Mouse (Mus musculus) heart, postnatal 0 days (tissue): ENCODE data around the gene Ylpm1. TPM values are rescaled to one million over a fixed set of nuclear protein-coding genes. Genes with fewer than 3 reads are reported as not detected.
A peak's percentile ranks its signal among the peaks of the same experiment; 100 is the strongest.

Source experiments
- ATAC-seq: fragments of 200-750 bp; cut with Nextera tagmentation; 2 replicates; pipeline ENCODE4 v1.8.0; 2017; ENCODE audit warnings: low read depth, moderate number of reproducible peaks, moderate library complexity; ENCODE audit not compliant: insufficient read depth
- DNase-seq: peaks from one replicate; pipeline ENCODE4 v3.0.0-alpha.2; 2016; ENCODE audit warnings: low spot score
- H3K27ac ChIP-seq: fragments of 300-500 bp; sonication (generic); 2 replicates; pipeline ENCODE4 v1.5.1; 2014; ENCODE audit warnings: low read depth, mild to moderate bottlenecking
- H3K27me3 ChIP-seq: fragments of 300-500 bp; sonication (generic); 2 replicates; pipeline ENCODE4 v1.6.1; 2014; ENCODE audit warnings: low read length, mixed read lengths; ENCODE audit not compliant: control insufficient read depth, insufficient read depth
- H3K36me3 ChIP-seq: fragments of 300-500 bp; sonication (generic); replicated peaks from 2 replicates; pipeline ENCODE4 v1.6.1; 2014; ENCODE audit warnings: low read length, mixed read lengths; ENCODE audit not compliant: control insufficient read depth, insufficient read depth
- H3K4me1 ChIP-seq: fragments of 300-500 bp; sonication (generic); 2 replicates; pipeline ENCODE4 v1.6.1; 2014; ENCODE audit warnings: antibody characterized with exemption; ENCODE audit not compliant: control insufficient read depth, insufficient read depth
- H3K4me2 ChIP-seq: fragments of 300-500 bp; sonication (generic); 2 replicates; pipeline ENCODE4 v1.6.1; 2014; ENCODE audit warnings: low read depth, mild to moderate bottlenecking, low read length, moderate library complexity
- H3K4me3 ChIP-seq: fragments of 300-500 bp; sonication (generic); 2 replicates; pipeline ENCODE4 v1.5.1; 2014; ENCODE audit warnings: low read depth, low read length
- H3K9ac ChIP-seq: fragments of 300-500 bp; sonication (generic); replicated peaks from 2 replicates; pipeline ENCODE4 v1.6.1; 2014; ENCODE audit warnings: low read depth, low read length, mixed read lengths
- H3K9me3 ChIP-seq: fragments of 300-500 bp; sonication (generic); replicated peaks from 2 replicates; pipeline ENCODE4 v1.6.1; 2016; ENCODE audit warnings: low read length; ENCODE audit not compliant: control insufficient read depth
- CTCF ChIP-seq: IDR thresholded peaks from 2 replicates; pipeline ENCODE4 v1.5.1; 2016; ENCODE audit warnings: antibody characterized with exemption, control low read depth, low read depth
- EP300 ChIP-seq: IDR thresholded peaks from 2 replicates; pipeline ENCODE4 v1.6.1; 2016; ENCODE audit warnings: antibody characterized with exemption, low read depth
- WGBS: fragments of 180-500 bp; shearing (Covaris S2); extraction: QIAGEN DNeasy Blood & Tissue Kit; methylation state at CpG from one replicate; pipeline ENCODE4 v1.1.7; 2014; 5-methylcytosine and 5-hydroxymethylcytosine counted together
- polyA plus RNA-seq: library from polyadenylated mRNA; unstranded; fragments of >200 nt; fragmentation: Nextera tagmentation; extraction: Ambion mirVana; gene quantifications from 2 replicates; pipeline ENCODE4 v1.2.1, GENCODE M21; 2015
- total RNA-seq: library from RNA; depleted of rRNA; stranded (reverse); fragments of >200 nt; gene quantifications from 2 replicates; pipeline ENCODE4 v1.2.3, GENCODE M21; 2014; ENCODE audit warnings: low replicate concordance

Ylpm1 gene
- total and polyA plus RNA-seq, 2 experiments from 2014 or later = 10.5 to 14.7 TPM

- DNase-seq = no peak
- H3K9ac ChIP-seq = no peak overlapping the region
- WGBS = 92% methylated on average over 2 of the region's 2 CpGs
- H3K4me3 ChIP-seq = no peak overlapping the region
- TF ChIP-seq CTCF (no peak), EP300 (no peak)
- no peak overlapping the region for H3K27ac ChIP-seq
- peaks cover 27% of the 10 kb centered on the region for H3K36me3 ChIP-seq
- H3K4me1 ChIP-seq = peaks cover 8% of the 10 kb centered on the region; the same call in 1 of the 2 replicates
- no peak for ATAC-seq
- no peaks in the 10 kb centered on the region for H3K27me3 ChIP-seq
- no peak overlapping the region for H3K4me2 ChIP-seq
- no peaks in the 10 kb centered on the region; the same call in 1 of the 2 replicates for H3K9me3 ChIP-seq
These were observed 14.4 kb downstream of the Ylpm1 start for GRCm38 (mm10) chr12:85010541-85010940.

- H3K4me1 ChIP-seq = 0 out of 2 replicates have a peak, but pooled peaks cover 3% of the 10 kb centered on the region
- TF ChIP-seq EP300 = no peak
- TF ChIP-seq CTCF = no peak
- H3K4me3 ChIP-seq = no peak overlapping the region
- H3K27me3 ChIP-seq = no peaks in the 10 kb centered on the region
- H3K9me3 ChIP-seq = no peaks in the 10 kb centered on the region; the same call in 1 of the 2 replicates
- ATAC-seq (no peak), DNase-seq (no peak)
- WGBS = 90% methylated on average over 2 of the region's 2 CpGs
- no peak overlapping the region for H3K27ac ChIP-seq
- no peak overlapping the region for H3K9ac ChIP-seq
- H3K4me2 ChIP-seq = no peak overlapping the region
- H3K36me3 ChIP-seq = peaks cover 34% of the 10 kb centered on the region
These were observed 16.1 kb downstream of the Ylpm1 start for GRCm38 (mm10) chr12:85012185-85012584.

GRCm38 (mm10) chr12:85022071-85022470, 25.9 kb downstream of the Ylpm1 start:
- H3K27me3 ChIP-seq = no peaks in the 10 kb centered on the region
- no peak overlapping the region for H3K4me3 ChIP-seq
- DNase-seq = no peak
- no peak overlapping the region for H3K9ac ChIP-seq
- ATAC-seq = no peak
- H3K4me2 ChIP-seq = no peak overlapping the region
- H3K4me1 ChIP-seq = no peaks in the 10 kb centered on the region
- no peak overlapping the region for H3K27ac ChIP-seq
- no peaks in the 10 kb centered on the region for H3K9me3 ChIP-seq
- 97% methylated on average over 1 of the region's 1 CpGs for WGBS
- peaks cover 16% of the 10 kb centered on the region; the same call in 1 of the 2 replicates for H3K36me3 ChIP-seq
- TF ChIP-seq CTCF (no peak), EP300 (no peak)

GRCm38 (mm10) chr12:85032710-85033109, 36.6 kb downstream of the Ylpm1 start:
- Histone ChIP-seq H3K9ac (no peak overlapping the region), H3K4me1 (no peaks in the 10 kb centered on the region), H3K36me3 (peaks cover 37% of the 10 kb centered on the region), H3K9me3 (no peaks in the 10 kb centered on the region), H3K4me3 (no peak overlapping the region), H3K4me2 (no peak overlapping the region), H3K27ac (no peak overlapping the region), H3K27me3 (no peaks in the 10 kb centered on the region)
- WGBS = 95% methylated on average over 2 of the region's 2 CpGs
- ATAC-seq = no peak
- TF ChIP-seq CTCF (peak; percentile 54), EP300 (no peak)
- no peak for DNase-seq

GRCm38 (mm10) chr12:85051218-85051617, 55.1 kb downstream of the Ylpm1 start:
- Histone ChIP-seq H3K9me3 (no peaks in the 10 kb centered on the region), H3K36me3 (peaks cover 56% of the 10 kb centered on the region), H3K27ac (no peak overlapping the region), H3K9ac (no peak overlapping the region), H3K4me1 (peaks cover 5% of the 10 kb centered on the region; the same call in 1 of the 2 replicates), H3K4me2 (no peak overlapping the region), H3K27me3 (no peaks in the 10 kb centered on the region), H3K4me3 (no peak overlapping the region)
- no peak for ATAC-seq
- DNase-seq = no peak
- WGBS = 71% methylated on average over 6 of the region's 6 CpGs
- TF ChIP-seq EP300 (no peak), CTCF (no peak)

GRCm38 (mm10) chr12:85071043-85071442, 74.9 kb downstream of the Ylpm1 start:
- no peak for TF ChIP-seq EP300
- no peak for TF ChIP-seq CTCF
- DNase-seq (no peak), ATAC-seq (no peak)
- no peak overlapping the region for H3K27ac ChIP-seq
- H3K9me3 ChIP-seq = no peaks in the 10 kb centered on the region
- no peaks in the 10 kb centered on the region for H3K27me3 ChIP-seq
- H3K4me1 ChIP-seq = no peaks in the 10 kb centered on the region
- no peak overlapping the region for H3K4me3 ChIP-seq
- no peak overlapping the region for H3K4me2 ChIP-seq
- H3K36me3 ChIP-seq = peaks cover 40% of the 10 kb centered on the region
- H3K9ac ChIP-seq = no peak overlapping the region
